Mouse (Mus musculus): ENCODE data around the gene Kel. TPM values are rescaled to one million over a fixed set of nuclear protein-coding genes. Genes with fewer than 3 reads are reported as not detected.

Kel gene
- polyA plus RNA-seq, 1 experiment from 2014 or later = 0.29 TPM

DNA sequence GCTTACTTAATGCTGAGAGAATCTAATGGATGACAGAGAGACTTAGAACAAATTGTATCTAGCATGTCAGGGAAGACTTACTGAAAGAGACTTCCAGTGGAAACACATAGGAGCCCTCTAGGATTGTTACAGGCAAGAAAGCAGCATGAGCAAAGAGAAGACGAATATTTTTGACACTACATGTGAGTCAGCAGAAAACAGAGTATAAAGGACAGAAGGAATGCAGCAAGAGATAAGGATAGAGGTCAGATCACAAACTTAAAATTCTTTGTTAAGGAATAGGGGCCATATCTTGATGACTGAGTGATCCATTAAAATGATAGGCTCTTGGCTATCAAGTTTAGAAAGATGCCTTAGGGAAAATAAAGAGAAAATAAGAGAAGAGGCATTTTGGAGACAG, 2.9 kb downstream of the Kel start:
- WGBS = 84% methylated on average over 1 of the region's 1 CpGs
- no peak for ATAC-seq
- H3K27ac ChIP-seq (ENCODE audit: low read length) = no peak overlapping the region
- H3K4me3 ChIP-seq (ENCODE audit: low read depth, low read length) = no peak overlapping the region
- no peaks in the 10 kb centered on the region for H3K9me3 ChIP-seq (replicated peaks; ENCODE audit: control insufficient read depth, low read length, poor library complexity, severe bottlenecking)
- H3K27me3 ChIP-seq (ENCODE audit: control insufficient read depth, insufficient read depth, low read depth, low read length) = no peaks in the 10 kb centered on the region
- H3K4me1 ChIP-seq (ENCODE audit: control insufficient read depth, insufficient read depth, low read length) = no peaks in the 10 kb centered on the region
- no peaks in the 10 kb centered on the region for H3K36me3 ChIP-seq (ENCODE audit: control insufficient read depth, insufficient read depth, low read length)
- no peak overlapping the region for H3K9ac ChIP-seq (ENCODE audit: low read depth, low read length)
- H3K4me2 ChIP-seq (ENCODE audit: low read length) = no peak overlapping the region

GRCm38 (mm10) chr6:41694407-41694806, 9.7 kb downstream of the Kel start:
- no peak for ATAC-seq
- Histone ChIP-seq H3K9me3 (replicated peaks; ENCODE audit: control insufficient read depth, low read length, poor library complexity, severe bottlenecking) (no peaks in the 10 kb centered on the region), H3K4me3 (ENCODE audit: low read depth, low read length) (no peak overlapping the region), H3K4me2 (ENCODE audit: low read length) (no peak overlapping the region), H3K4me1 (ENCODE audit: control insufficient read depth, insufficient read depth, low read length) (no peaks in the 10 kb centered on the region), H3K27ac (ENCODE audit: low read length) (no peak overlapping the region), H3K36me3 (ENCODE audit: control insufficient read depth, insufficient read depth, low read length) (no peaks in the 10 kb centered on the region), H3K9ac (ENCODE audit: low read depth, low read length) (no peak overlapping the region), H3K27me3 (ENCODE audit: control insufficient read depth, insufficient read depth, low read depth, low read length) (no peaks in the 10 kb centered on the region)
- WGBS = 91% methylated on average over 1 of the region's 1 CpGs

DNA sequence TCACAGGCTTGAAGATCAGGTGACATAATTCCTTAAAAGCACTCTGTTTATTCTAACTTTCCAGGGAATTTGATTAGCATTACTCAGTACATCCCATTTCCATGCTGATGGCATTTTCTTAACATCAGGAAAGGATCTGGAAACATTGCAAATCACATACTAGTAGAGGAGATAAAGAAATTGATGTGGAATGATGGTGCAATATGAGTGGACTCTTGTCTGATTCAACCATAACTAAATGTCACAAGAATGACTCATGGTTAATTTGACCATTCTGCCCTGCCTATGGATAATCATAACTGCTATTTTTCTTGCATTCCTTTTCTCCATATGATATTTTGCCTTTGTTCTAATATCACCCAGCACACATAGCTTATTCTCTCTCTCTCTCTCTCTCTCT, 11.9 kb downstream of the Kel start:
- Histone ChIP-seq H3K27me3 (ENCODE audit: control insufficient read depth, insufficient read depth, low read depth, low read length) (no peaks in the 10 kb centered on the region), H3K27ac (ENCODE audit: low read length) (no peak overlapping the region), H3K9ac (ENCODE audit: low read depth, low read length) (no peak overlapping the region), H3K4me3 (ENCODE audit: low read depth, low read length) (no peak overlapping the region), H3K4me2 (ENCODE audit: low read length) (no peak overlapping the region), H3K9me3 (replicated peaks; ENCODE audit: control insufficient read depth, low read length, poor library complexity, severe bottlenecking) (no peaks in the 10 kb centered on the region), H3K36me3 (ENCODE audit: control insufficient read depth, insufficient read depth, low read length) (no peaks in the 10 kb centered on the region), H3K4me1 (ENCODE audit: control insufficient read depth, insufficient read depth, low read length) (no peaks in the 10 kb centered on the region)
- no peak for ATAC-seq

DNA sequence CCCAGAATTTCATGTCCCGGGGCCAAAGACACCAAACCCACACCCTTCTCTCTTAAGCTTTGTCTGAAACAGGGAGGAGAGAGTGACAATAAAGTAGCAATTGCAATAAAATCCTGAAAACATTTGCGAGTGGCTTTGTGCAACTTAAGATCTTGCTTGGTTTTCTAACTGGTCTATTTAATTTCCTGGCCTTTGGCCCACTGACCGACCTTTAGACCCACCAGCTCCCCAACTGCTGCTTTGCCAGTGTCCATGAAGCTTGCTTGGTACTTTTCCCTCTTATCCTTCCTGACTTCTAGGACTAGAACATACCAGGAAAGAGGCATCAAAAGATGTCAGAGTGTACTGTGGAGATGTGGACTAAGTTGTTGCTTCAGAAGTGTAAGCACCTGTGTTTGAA, 18.5 kb downstream of the Kel start:
- H3K27me3 ChIP-seq (ENCODE audit: control insufficient read depth, insufficient read depth, low read depth, low read length) = no peaks in the 10 kb centered on the region
- no peak overlapping the region for H3K4me2 ChIP-seq (ENCODE audit: low read length)
- no peak overlapping the region for H3K4me3 ChIP-seq (ENCODE audit: low read depth, low read length)
- H3K4me1 ChIP-seq (ENCODE audit: control insufficient read depth, insufficient read depth, low read length) = no peaks in the 10 kb centered on the region
- H3K36me3 ChIP-seq (ENCODE audit: control insufficient read depth, insufficient read depth, low read length) = no peaks in the 10 kb centered on the region
- H3K9ac ChIP-seq (ENCODE audit: low read depth, low read length) = no peak overlapping the region
- H3K27ac ChIP-seq (ENCODE audit: low read length) = no peak overlapping the region
- 86% methylated on average over 3 of the region's 3 CpGs for WGBS
- H3K9me3 ChIP-seq (replicated peaks; ENCODE audit: control insufficient read depth, low read length, poor library complexity, severe bottlenecking) = no peaks in the 10 kb centered on the region
- ATAC-seq = no peak

GRCm38 (mm10) chr6:41684911-41685310, 19.2 kb downstream of the Kel start:
- Histone ChIP-seq H3K9ac (ENCODE audit: low read depth, low read length) (no peak overlapping the region), H3K9me3 (replicated peaks; ENCODE audit: control insufficient read depth, low read length, poor library complexity, severe bottlenecking) (no peaks in the 10 kb centered on the region), H3K27ac (ENCODE audit: low read length) (no peak overlapping the region), H3K36me3 (ENCODE audit: control insufficient read depth, insufficient read depth, low read length) (no peaks in the 10 kb centered on the region), H3K27me3 (ENCODE audit: control insufficient read depth, insufficient read depth, low read depth, low read length) (no peaks in the 10 kb centered on the region), H3K4me2 (ENCODE audit: low read length) (no peak overlapping the region), H3K4me1 (ENCODE audit: control insufficient read depth, insufficient read depth, low read length) (no peaks in the 10 kb centered on the region), H3K4me3 (ENCODE audit: low read depth, low read length) (no peak overlapping the region)
- WGBS = 91% methylated on average over 5 of the region's 5 CpGs
- no peak for ATAC-seq

- no peak within 1 kb of the TSS for H3K27ac ChIP-seq (ENCODE audit: low read length)
- WGBS = 94% methylated on average over 2 of the region's 2 CpGs
- ATAC-seq = no peak
- H3K4me1 ChIP-seq (ENCODE audit: control insufficient read depth, insufficient read depth, low read length) = no peaks in the 10 kb centered on the region
- no peak within 1 kb of the TSS for H3K4me3 ChIP-seq (ENCODE audit: low read depth, low read length)
- H3K27me3 ChIP-seq (ENCODE audit: control insufficient read depth, insufficient read depth, low read depth, low read length) = no peaks in the 10 kb centered on the region
- no peaks in the 10 kb centered on the region for H3K9me3 ChIP-seq (replicated peaks; ENCODE audit: control insufficient read depth, low read length, poor library complexity, severe bottlenecking)
- no peaks in the 10 kb centered on the region for H3K36me3 ChIP-seq (ENCODE audit: control insufficient read depth, insufficient read depth, low read length)
- no peak within 1 kb of the TSS for H3K4me2 ChIP-seq (ENCODE audit: low read length)
- H3K9ac ChIP-seq (ENCODE audit: low read depth, low read length) = no peak within 1 kb of the TSS
Observed at GRCm38 (mm10) chr6:41684131-41684530, 20.0 kb downstream of the Kel start, which contains the start of gene Llcfc1. TSS of gene Llcfc1 (plus strand) at chr6:41684431.

- Histone ChIP-seq H3K27me3 (ENCODE audit: control insufficient read depth, insufficient read depth, low read depth, low read length) (no peaks in the 10 kb centered on the region), H3K27ac (ENCODE audit: low read length) (no peak overlapping the region), H3K4me1 (ENCODE audit: control insufficient read depth, insufficient read depth, low read length) (no peaks in the 10 kb centered on the region), H3K36me3 (ENCODE audit: control insufficient read depth, insufficient read depth, low read length) (no peaks in the 10 kb centered on the region), H3K4me3 (ENCODE audit: low read depth, low read length) (no peak overlapping the region), H3K9ac (ENCODE audit: low read depth, low read length) (no peak overlapping the region), H3K9me3 (replicated peaks; ENCODE audit: control insufficient read depth, low read length, poor library complexity, severe bottlenecking) (no peaks in the 10 kb centered on the region), H3K4me2 (ENCODE audit: low read length) (no peak overlapping the region)
- 88% methylated on average over 5 of the region's 5 CpGs for WGBS
- ATAC-seq = no peak
Observed at GRCm38 (mm10) chr6:41681656-41682055, 22.5 kb downstream of the Kel start.

DNA sequence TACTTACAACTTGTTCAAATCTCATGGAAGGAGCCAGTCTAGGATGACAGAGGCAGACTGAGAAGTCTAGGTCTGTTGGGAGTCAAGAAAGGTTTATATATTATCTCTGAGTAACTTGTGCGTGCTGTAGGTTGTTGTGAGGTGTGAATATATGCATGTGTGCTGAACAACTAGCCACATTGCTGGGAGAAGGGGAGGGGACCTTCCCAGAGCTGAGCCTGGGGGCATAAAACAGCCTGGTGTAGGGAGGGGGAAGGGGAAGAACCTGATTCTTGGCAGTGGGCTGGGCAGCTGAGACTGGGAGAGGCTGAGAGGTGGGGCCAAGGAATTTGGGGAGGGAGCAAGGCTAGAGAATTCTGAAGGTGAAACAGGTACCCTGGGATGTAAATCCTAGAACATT, 23.5 kb downstream of the Kel start, which contains the start of gene Trpv5:
Gene Trpv5 (minus strand): TSS at position 101 of the 400 bp plus-strand sequence.
- ATAC-seq = no peak
- no peaks in the 10 kb centered on the region for H3K27me3 ChIP-seq (ENCODE audit: control insufficient read depth, insufficient read depth, low read depth, low read length)
- H3K4me1 ChIP-seq (ENCODE audit: control insufficient read depth, insufficient read depth, low read length) = no peaks in the 10 kb centered on the region
- H3K4me3 ChIP-seq (ENCODE audit: low read depth, low read length) = no peak within 1 kb of the TSS
- no peak within 1 kb of the TSS for H3K9ac ChIP-seq (ENCODE audit: low read depth, low read length)
- H3K27ac ChIP-seq (ENCODE audit: low read length) = no peak within 1 kb of the TSS
- H3K4me2 ChIP-seq (ENCODE audit: low read length) = no peak within 1 kb of the TSS
- no peaks in the 10 kb centered on the region for H3K36me3 ChIP-seq (ENCODE audit: control insufficient read depth, insufficient read depth, low read length)
- H3K9me3 ChIP-seq (replicated peaks; ENCODE audit: control insufficient read depth, low read length, poor library complexity, severe bottlenecking) = no peaks in the 10 kb centered on the region
- 88% methylated on average over 1 of the region's 1 CpGs for WGBS

DNA sequence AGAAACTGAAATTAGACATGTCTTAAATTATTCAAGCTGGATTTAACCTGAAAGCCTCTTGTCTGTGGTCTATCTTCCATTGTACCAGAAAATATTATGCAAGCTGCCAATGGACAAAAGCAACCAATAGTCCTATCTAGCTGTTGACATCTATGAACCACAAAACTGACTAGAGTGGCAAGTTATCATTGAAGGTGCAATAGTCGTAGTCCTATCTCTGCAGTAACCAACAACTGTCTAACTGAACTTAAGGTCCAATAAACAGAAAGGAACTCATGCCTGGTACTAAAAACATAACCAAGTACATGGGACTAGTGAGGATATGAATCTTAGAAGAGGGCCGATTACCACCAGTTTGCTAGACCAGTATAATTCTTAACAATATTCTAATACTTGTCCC, 27.6 kb downstream of the Kel start:
- no peaks in the 10 kb centered on the region for H3K4me1 ChIP-seq (ENCODE audit: control insufficient read depth, insufficient read depth, low read length)
- no peaks in the 10 kb centered on the region for H3K36me3 ChIP-seq (ENCODE audit: control insufficient read depth, insufficient read depth, low read length)
- no peak overlapping the region for H3K27ac ChIP-seq (ENCODE audit: low read length)
- no peaks in the 10 kb centered on the region for H3K27me3 ChIP-seq (ENCODE audit: control insufficient read depth, insufficient read depth, low read depth, low read length)
- H3K9me3 ChIP-seq (replicated peaks; ENCODE audit: control insufficient read depth, low read length, poor library complexity, severe bottlenecking) = no peaks in the 10 kb centered on the region
- no peak overlapping the region for H3K4me3 ChIP-seq (ENCODE audit: low read depth, low read length)
- ATAC-seq = no peak
- no peak overlapping the region for H3K4me2 ChIP-seq (ENCODE audit: low read length)
- WGBS = 95% methylated on average over 2 of the region's 2 CpGs
- no peak overlapping the region for H3K9ac ChIP-seq (ENCODE audit: low read depth, low read length)

DNA sequence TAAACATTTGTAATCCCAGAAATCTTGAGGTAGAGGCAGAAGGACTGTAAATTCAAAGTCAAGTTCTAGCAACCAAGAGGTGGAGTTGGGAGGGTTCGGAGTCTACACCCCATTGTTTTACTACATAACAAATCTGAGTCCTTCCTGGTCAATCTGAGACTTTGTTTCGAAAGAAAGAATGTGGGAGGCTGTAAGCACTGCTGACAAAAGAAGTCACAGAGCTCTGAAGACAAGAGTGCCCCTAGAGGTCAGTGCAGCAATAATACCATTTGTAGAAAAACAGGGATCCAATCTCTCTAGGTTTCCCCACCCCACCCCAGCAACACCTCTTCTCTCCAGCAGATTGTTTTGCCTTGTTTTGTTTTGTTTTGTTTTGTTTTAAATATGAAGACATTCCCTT, 41.8 kb downstream of the Kel start:
- Histone ChIP-seq H3K27ac (ENCODE audit: low read length) (no peak overlapping the region), H3K9me3 (replicated peaks; ENCODE audit: control insufficient read depth, low read length, poor library complexity, severe bottlenecking) (no peaks in the 10 kb centered on the region), H3K36me3 (ENCODE audit: control insufficient read depth, insufficient read depth, low read length) (no peaks in the 10 kb centered on the region), H3K9ac (ENCODE audit: low read depth, low read length) (no peak overlapping the region), H3K4me1 (ENCODE audit: control insufficient read depth, insufficient read depth, low read length) (no peaks in the 10 kb centered on the region), H3K4me3 (ENCODE audit: low read depth, low read length) (no peak overlapping the region), H3K4me2 (ENCODE audit: low read length) (no peak overlapping the region), H3K27me3 (ENCODE audit: control insufficient read depth, insufficient read depth, low read depth, low read length) (no peaks in the 10 kb centered on the region)
- no peak for ATAC-seq
- 26% methylated on average over 2 of the region's 2 CpGs for WGBS
